Mouse (Mus musculus): Measurements from ENCODE around the gene Rora. TPM values are rescaled to one million over a fixed set of nuclear protein-coding genes. Genes with fewer than 3 reads are reported as not detected.

Gene Rora
- polyA plus RNA-seq, 1 experiment from 2014 or later, result 9.4 TPM

GRCm38 (mm10) chr9:69364117-69364516 is 710.5 kb downstream of the Rora start:
- Histone ChIP-seq H3K9me3 (ENCODE audit: low read length) (no peaks in the 10 kb centered on the region), H3K27ac (ENCODE audit: low read length) (no peak overlapping the region), H3K27me3 (ENCODE audit: insufficient read depth, low read length) (no peaks in the 10 kb centered on the region), H3K4me1 (ENCODE audit: insufficient read depth, low read length) (no peaks in the 10 kb centered on the region), H3K4me3 (ENCODE audit: low read length) (no peak overlapping the region), H3K4me2 (replicated peaks; ENCODE audit: low read depth, low read length) (no peak overlapping the region), H3K36me3 (ENCODE audit: insufficient read depth, low read length) (no peaks in the 10 kb centered on the region), H3K9ac (replicated peaks; ENCODE audit: low read length) (no peak overlapping the region)
- ATAC-seq (ENCODE audit: low FRiP score, low TSS enrichment), result no peak
- 73% methylated on average over 16 of the region's 16 CpGs for WGBS

- Histone ChIP-seq H3K4me1 (ENCODE audit: insufficient read depth, low read length) (no peaks in the 10 kb centered on the region), H3K4me3 (ENCODE audit: low read length) (no peak overlapping the region), H3K27ac (ENCODE audit: low read length) (no peak overlapping the region), H3K4me2 (replicated peaks; ENCODE audit: low read depth, low read length) (no peak overlapping the region), H3K9me3 (ENCODE audit: low read length) (no peaks in the 10 kb centered on the region), H3K9ac (replicated peaks; ENCODE audit: low read length) (no peak overlapping the region), H3K36me3 (ENCODE audit: insufficient read depth, low read length) (no peaks in the 10 kb centered on the region), H3K27me3 (ENCODE audit: insufficient read depth, low read length) (no peaks in the 10 kb centered on the region)
- no peak for ATAC-seq (ENCODE audit: low FRiP score, low TSS enrichment)
- WGBS, result 71% methylated on average over 4 of the region's 4 CpGs
Measured at GRCm38 (mm10) chr9:69367055-69367454, 713.5 kb downstream of the Rora start.

- H3K9ac ChIP-seq (replicated peaks; ENCODE audit: low read length), result no peak overlapping the region
- H3K4me3 ChIP-seq (ENCODE audit: low read length), result no peak overlapping the region
- no peaks in the 10 kb centered on the region for H3K36me3 ChIP-seq (ENCODE audit: insufficient read depth, low read length)
- 79% methylated on average over 8 of the region's 8 CpGs for WGBS
- H3K9me3 ChIP-seq (ENCODE audit: low read length), result no peaks in the 10 kb centered on the region
- H3K4me1 ChIP-seq (ENCODE audit: insufficient read depth, low read length), result no peaks in the 10 kb centered on the region
- no peak overlapping the region for H3K4me2 ChIP-seq (replicated peaks; ENCODE audit: low read depth, low read length)
- ATAC-seq (ENCODE audit: low FRiP score, low TSS enrichment), result no peak
- H3K27ac ChIP-seq (ENCODE audit: low read length), result no peak overlapping the region
- no peaks in the 10 kb centered on the region for H3K27me3 ChIP-seq (ENCODE audit: insufficient read depth, low read length)
Measured at GRCm38 (mm10) chr9:69368071-69368470, 714.5 kb downstream of the Rora start.

- H3K9me3 ChIP-seq (ENCODE audit: low read length), result no peaks in the 10 kb centered on the region
- no peaks in the 10 kb centered on the region for H3K4me1 ChIP-seq (ENCODE audit: insufficient read depth, low read length)
- H3K27ac ChIP-seq (ENCODE audit: low read length), result no peak overlapping the region
- no peak overlapping the region for H3K4me2 ChIP-seq (replicated peaks; ENCODE audit: low read depth, low read length)
- 86% methylated on average over 11 of the region's 11 CpGs for WGBS
- ATAC-seq (ENCODE audit: low FRiP score, low TSS enrichment), result no peak
- no peak overlapping the region for H3K9ac ChIP-seq (replicated peaks; ENCODE audit: low read length)
- no peak overlapping the region for H3K4me3 ChIP-seq (ENCODE audit: low read length)
- no peaks in the 10 kb centered on the region for H3K27me3 ChIP-seq (ENCODE audit: insufficient read depth, low read length)
- H3K36me3 ChIP-seq (ENCODE audit: insufficient read depth, low read length), result peaks cover 13% of the 10 kb centered on the region
Measured at GRCm38 (mm10) chr9:69371046-69371724, 717.6 kb downstream of the Rora start.

GRCm38 (mm10) chr9:69372871-69373270 is 719.3 kb downstream of the Rora start:
- no peak for ATAC-seq (ENCODE audit: low FRiP score, low TSS enrichment)
- H3K4me3 ChIP-seq (ENCODE audit: low read length), result no peak overlapping the region
- 48% methylated on average over 4 of the region's 4 CpGs for WGBS
- no peak overlapping the region for H3K27ac ChIP-seq (ENCODE audit: low read length)
- H3K27me3 ChIP-seq (ENCODE audit: insufficient read depth, low read length), result no peaks in the 10 kb centered on the region
- H3K9ac ChIP-seq (replicated peaks; ENCODE audit: low read length), result no peak overlapping the region
- peaks cover 22% of the 10 kb centered on the region for H3K36me3 ChIP-seq (ENCODE audit: insufficient read depth, low read length)
- H3K4me2 ChIP-seq (replicated peaks; ENCODE audit: low read depth, low read length), result no peak overlapping the region
- no peaks in the 10 kb centered on the region for H3K9me3 ChIP-seq (ENCODE audit: low read length)
- no peaks in the 10 kb centered on the region for H3K4me1 ChIP-seq (ENCODE audit: insufficient read depth, low read length)

GRCm38 (mm10) chr9:69376982-69377653 is 723.5 kb downstream of the Rora start:
- Histone ChIP-seq H3K36me3 (ENCODE audit: insufficient read depth, low read length) (peaks cover 26% of the 10 kb centered on the region), H3K4me1 (ENCODE audit: insufficient read depth, low read length) (no peaks in the 10 kb centered on the region), H3K27ac (ENCODE audit: low read length) (no peak overlapping the region), H3K4me3 (ENCODE audit: low read length) (no peak overlapping the region), H3K9ac (replicated peaks; ENCODE audit: low read length) (no peak overlapping the region), H3K9me3 (ENCODE audit: low read length) (no peaks in the 10 kb centered on the region), H3K4me2 (replicated peaks; ENCODE audit: low read depth, low read length) (no peak overlapping the region), H3K27me3 (ENCODE audit: insufficient read depth, low read length) (no peaks in the 10 kb centered on the region)
- ATAC-seq (ENCODE audit: low FRiP score, low TSS enrichment), result no peak
- WGBS, result 81% methylated on average over 4 of the region's 4 CpGs

- no peak overlapping the region for H3K9ac ChIP-seq (replicated peaks; ENCODE audit: low read length)
- H3K4me2 ChIP-seq (replicated peaks; ENCODE audit: low read depth, low read length), result no peak overlapping the region
- no peak overlapping the region for H3K27ac ChIP-seq (ENCODE audit: low read length)
- ATAC-seq (ENCODE audit: low FRiP score, low TSS enrichment), result no peak
- no peak overlapping the region for H3K4me3 ChIP-seq (ENCODE audit: low read length)
- no peaks in the 10 kb centered on the region for H3K4me1 ChIP-seq (ENCODE audit: insufficient read depth, low read length)
- H3K9me3 ChIP-seq (ENCODE audit: low read length), result no peaks in the 10 kb centered on the region
- WGBS, result 88% methylated on average over 3 of the region's 3 CpGs
- no peaks in the 10 kb centered on the region for H3K27me3 ChIP-seq (ENCODE audit: insufficient read depth, low read length)
- H3K36me3 ChIP-seq (ENCODE audit: insufficient read depth, low read length), result peaks cover 26% of the 10 kb centered on the region
Measured at GRCm38 (mm10) chr9:69377654-69378045, 724.1 kb downstream of the Rora start.

- Histone ChIP-seq H3K4me3 (ENCODE audit: low read length) (no peak overlapping the region), H3K9ac (replicated peaks; ENCODE audit: low read length) (no peak overlapping the region), H3K4me1 (ENCODE audit: insufficient read depth, low read length) (peaks cover 10% of the 10 kb centered on the region; the same call in 1 of the 2 replicates), H3K27me3 (ENCODE audit: insufficient read depth, low read length) (no peaks in the 10 kb centered on the region), H3K4me2 (replicated peaks; ENCODE audit: low read depth, low read length) (no peak overlapping the region), H3K36me3 (ENCODE audit: insufficient read depth, low read length) (peaks cover 15% of the 10 kb centered on the region), H3K27ac (ENCODE audit: low read length) (no peak overlapping the region), H3K9me3 (ENCODE audit: low read length) (no peaks in the 10 kb centered on the region)
- WGBS, result 68% methylated on average over 1 of the region's 1 CpGs
- no peak for ATAC-seq (ENCODE audit: low FRiP score, low TSS enrichment)
Measured at GRCm38 (mm10) chr9:69380546-69380945, 727.0 kb downstream of the Rora start.

- H3K9me3 ChIP-seq (ENCODE audit: low read length), result no peaks in the 10 kb centered on the region
- no peak overlapping the region for H3K9ac ChIP-seq (replicated peaks; ENCODE audit: low read length)
- no peak for ATAC-seq (ENCODE audit: low FRiP score, low TSS enrichment)
- no peak overlapping the region for H3K4me2 ChIP-seq (replicated peaks; ENCODE audit: low read depth, low read length)
- H3K4me1 ChIP-seq (ENCODE audit: insufficient read depth, low read length), result peaks cover 10% of the 10 kb centered on the region; the same call in 1 of the 2 replicates
- no peak overlapping the region for H3K4me3 ChIP-seq (ENCODE audit: low read length)
- H3K27me3 ChIP-seq (ENCODE audit: insufficient read depth, low read length), result no peaks in the 10 kb centered on the region
- H3K36me3 ChIP-seq (ENCODE audit: insufficient read depth, low read length), result peaks cover 8% of the 10 kb centered on the region
- no peak overlapping the region for H3K27ac ChIP-seq (ENCODE audit: low read length)
- WGBS, result 75% methylated on average over 7 of the region's 7 CpGs
Measured at GRCm38 (mm10) chr9:69381741-69382140, 728.2 kb downstream of the Rora start.

GRCm38 (mm10) chr9:69384475-69384874 is 730.9 kb downstream of the Rora start:
- no peak for ATAC-seq (ENCODE audit: low FRiP score, low TSS enrichment)
- no peak overlapping the region for H3K27ac ChIP-seq (ENCODE audit: low read length)
- no peaks in the 10 kb centered on the region for H3K9me3 ChIP-seq (ENCODE audit: low read length)
- no peaks in the 10 kb centered on the region for H3K27me3 ChIP-seq (ENCODE audit: insufficient read depth, low read length)
- WGBS, result 89% methylated on average over 17 of the region's 17 CpGs
- peaks cover 10% of the 10 kb centered on the region; the same call in 1 of the 2 replicates for H3K4me1 ChIP-seq (ENCODE audit: insufficient read depth, low read length)
- no peaks in the 10 kb centered on the region for H3K36me3 ChIP-seq (ENCODE audit: insufficient read depth, low read length)
- H3K4me3 ChIP-seq (ENCODE audit: low read length), result no peak overlapping the region
- no peak overlapping the region for H3K9ac ChIP-seq (replicated peaks; ENCODE audit: low read length)
- H3K4me2 ChIP-seq (replicated peaks; ENCODE audit: low read depth, low read length), result no peak overlapping the region

Data from kidney, embryonic 16.5 days (tissue).